Mouse (Mus musculus) MN1 (cell line): ENCODE measurements around the gene Kif3b.
"Not testable (repeated sequence)": the region's sequence is repeated elsewhere in the genome, so short reads cannot be mapped to it uniquely, and the experiment has no call there.

Source experiments
- DNase-seq: peaks from one replicate; pipeline ENCODE4 v3.0.0-alpha.2; 2016; ENCODE audit warnings: low spot score

The Kif3b gene

DNA sequence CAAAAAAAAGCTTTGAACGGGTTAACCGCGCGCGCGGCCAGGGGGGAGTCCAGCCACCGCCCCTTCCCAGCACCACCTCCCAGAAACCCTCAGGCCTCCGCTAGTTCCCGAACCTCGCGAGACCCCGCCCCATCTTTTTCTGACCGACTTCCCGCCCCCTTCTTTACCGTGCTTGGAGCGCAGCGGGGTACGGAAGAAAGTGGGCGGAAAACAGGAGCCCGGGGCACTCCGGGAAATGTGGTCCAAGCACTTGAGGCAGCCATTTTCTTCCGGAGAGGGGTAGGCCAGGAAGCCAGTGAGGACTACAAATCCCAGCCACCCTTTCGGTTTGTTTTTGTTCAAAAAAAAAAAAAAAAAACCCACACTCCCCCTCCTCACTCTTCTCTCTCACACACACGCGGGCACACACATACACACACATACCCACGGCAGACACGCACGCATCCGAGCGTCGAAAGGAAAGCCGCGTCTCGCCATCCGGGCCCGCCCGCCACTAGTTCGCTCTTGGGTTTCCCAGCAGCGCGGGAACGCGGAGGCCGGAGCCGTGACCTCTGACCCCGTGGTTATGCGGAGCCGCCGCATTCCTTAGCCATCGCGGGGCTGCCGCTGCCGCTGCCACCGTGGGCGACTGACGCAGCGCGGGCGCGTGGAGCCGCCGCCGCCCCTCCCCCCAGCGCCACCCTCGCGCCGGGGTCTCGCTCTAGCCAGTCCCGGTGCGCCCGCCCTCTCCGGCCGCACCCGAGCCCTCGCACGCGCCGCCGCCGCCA is 54.4 kb downstream of the Kif3b start, which contains the start of gene Asxl1:
Gene Asxl1, plus strand, starts transcription at position 376 of the 767 bp plus-strand sequence.
- DNase-seq, result peak; percentile 98

DNA sequence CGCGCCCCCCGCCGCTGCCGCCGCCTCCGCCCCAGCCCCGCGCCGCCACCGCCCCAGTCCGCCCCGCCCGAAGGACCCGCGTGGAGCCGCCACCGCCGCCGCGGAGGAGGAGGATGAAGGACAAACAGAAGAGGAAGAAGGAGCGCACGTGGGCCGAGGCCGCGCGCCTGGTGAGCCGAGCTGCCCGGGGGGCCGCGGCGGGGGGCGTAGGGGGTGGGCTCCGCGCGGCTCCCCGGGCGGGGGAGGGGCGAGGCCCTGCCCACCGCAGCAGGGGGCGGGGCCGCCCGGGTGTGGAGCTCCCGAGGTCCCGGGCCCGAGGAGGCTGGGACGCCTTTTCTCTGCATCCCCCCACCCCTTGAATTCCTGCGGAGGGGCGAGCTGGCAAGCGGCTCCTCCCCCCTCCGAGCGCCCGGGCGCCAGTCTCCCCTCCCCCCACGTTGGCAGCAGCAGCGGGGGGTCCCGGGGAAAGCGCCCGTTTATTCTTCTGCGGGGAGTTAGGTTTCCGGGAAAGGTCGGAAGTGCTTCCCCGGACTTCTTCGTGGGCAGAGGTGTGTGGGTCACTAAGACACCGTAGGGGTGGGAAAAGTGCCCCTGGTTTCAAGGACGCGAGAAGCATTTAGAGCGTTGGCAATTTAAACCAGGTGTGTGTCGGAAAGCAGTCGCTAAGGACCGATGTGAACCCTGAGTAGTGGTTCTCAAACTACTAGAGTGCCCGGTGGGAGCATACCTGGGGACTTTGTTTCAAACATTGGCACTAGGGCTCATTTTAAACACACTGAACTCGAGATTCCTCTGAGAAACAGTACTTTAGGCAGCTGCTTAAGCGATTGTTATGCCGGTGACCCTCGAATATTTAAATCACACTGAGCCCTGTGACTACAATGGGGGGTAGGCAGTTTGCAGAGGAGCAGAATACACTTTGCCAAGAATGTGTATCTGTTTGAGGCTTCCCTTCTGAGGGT is 55.3 kb downstream of the Kif3b start:
- peak; percentile 64 for DNase-seq

DNA sequence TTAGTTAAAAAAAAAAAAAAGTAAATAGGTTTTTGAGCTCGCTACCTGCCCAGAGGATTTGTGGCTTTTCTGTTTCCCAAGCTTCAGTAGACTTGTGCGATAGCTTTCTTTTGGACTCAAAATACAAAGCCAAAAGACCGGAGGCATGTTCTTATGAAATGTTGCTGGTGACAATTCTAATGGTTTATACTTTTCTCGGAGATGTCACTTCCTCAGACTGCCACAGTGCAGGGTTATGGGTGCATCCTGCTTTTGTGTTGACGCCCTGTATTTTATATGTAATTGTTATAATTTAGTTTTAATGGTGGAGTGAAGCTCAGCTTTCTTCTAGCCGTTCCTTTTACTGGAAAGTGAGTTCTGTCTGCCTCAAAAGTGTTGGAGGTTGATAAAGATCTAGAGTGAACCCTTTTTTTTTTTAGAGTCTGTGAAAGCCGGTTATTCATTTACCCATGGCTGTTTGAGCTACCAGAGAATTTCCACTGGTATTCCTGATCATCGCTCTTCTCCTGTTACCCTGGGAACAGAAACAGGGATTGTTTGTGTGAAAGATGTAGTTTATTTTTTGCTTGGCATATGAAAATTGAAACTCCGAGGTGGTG is 56.1 kb downstream of the Kif3b start:
- no peak for DNase-seq

GRCm38 (mm10) chr2:153348100-153348831 is 57.1 kb downstream of the Kif3b start:
- DNase-seq, result no peak

GRCm38 (mm10) chr2:153350552-153351181 is 59.5 kb downstream of the Kif3b start:
- DNase-seq, result no peak

GRCm38 (mm10) chr2:153354648-153355047 is 63.4 kb downstream of the Kif3b start:
- DNase-seq, result no peak

GRCm38 (mm10) chr2:153356784-153357183 is 65.6 kb downstream of the Kif3b start:
- no peak for DNase-seq

GRCm38 (mm10) chr2:153361101-153361710 is 70.0 kb downstream of the Kif3b start:
- DNase-seq, result no peak

DNA sequence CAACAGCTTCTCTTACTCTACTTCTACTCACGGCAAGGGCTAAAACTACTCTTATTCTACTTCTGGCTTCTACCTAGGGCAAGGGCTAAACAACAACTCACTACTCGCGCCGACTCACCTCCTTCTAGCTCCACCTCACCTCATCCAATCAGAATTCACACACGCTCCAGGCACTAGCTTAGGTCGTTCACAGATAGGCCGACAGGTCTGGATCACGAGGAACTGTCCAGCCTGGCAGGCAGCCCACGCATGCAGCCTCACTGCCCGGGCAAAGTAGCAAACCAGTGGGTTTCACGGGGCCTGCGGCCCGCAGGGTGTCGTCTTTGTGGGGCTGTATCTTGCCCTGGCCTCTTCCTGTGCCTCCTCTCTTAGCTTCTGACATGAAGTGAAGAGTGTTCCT is 73.3 kb downstream of the Kif3b start:
- not testable (repeated sequence) for DNase-seq

DNA sequence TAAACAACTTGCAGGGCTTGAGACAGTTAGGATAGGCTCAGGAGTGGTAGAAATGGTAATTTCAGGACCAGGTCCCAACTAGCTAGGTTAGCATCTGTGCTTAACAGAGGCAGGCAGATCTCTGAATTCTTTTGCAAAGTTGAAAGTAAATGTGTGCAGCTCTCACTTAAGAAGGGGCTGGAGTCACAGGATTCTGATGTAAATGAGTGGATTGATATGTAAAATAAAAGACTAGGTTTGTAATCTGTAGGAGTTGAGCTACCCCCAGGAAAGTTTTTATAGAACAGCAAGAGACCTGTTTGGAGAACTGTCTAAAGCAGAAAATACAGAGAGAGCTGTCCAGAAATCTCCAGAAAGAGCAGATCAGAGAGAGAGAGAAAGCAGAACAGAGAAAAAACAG is 79.7 kb downstream of the Kif3b start:
- no peak for DNase-seq

GRCm38 (mm10) chr2:153375380-153375779 is 84.2 kb downstream of the Kif3b start:
- no peak for DNase-seq

DNA sequence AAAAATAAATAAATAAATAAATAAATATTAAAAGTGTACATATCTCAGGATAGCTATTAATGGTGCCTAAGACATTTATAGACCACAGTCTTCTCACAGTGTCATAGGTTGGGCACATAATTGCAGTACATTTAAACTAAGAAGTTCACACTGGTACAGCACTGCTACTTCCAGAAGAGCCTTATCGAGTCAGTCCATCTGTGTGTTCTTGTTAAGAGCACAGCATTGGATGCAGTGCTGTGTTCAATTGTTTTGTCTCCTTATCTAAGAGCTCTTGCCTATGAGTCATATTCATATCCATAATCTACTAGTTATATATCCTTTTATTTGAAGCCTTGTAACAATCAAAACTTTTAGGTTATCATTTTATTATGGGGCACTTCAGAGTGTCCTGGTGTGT is 89.3 kb downstream of the Kif3b start:
- no peak for DNase-seq
